Mouse (Mus musculus): ENCODE measurements at regions not wholly inside any gene's neighbourhood (a gene's known extent, or its start where the extent isn't known, plus 50 kb on each side); places are given as distances from the start of the nearest gene placed in this dataset.

- in situ Hi-C loops (cut with MboI; ENCODE audit: low pct_ligation_motif_present, low pct_unique_long_range_greater_than_20kb, low sequenced_read_pairs) = no loop called here
- Histone ChIP-seq H3K79me2 (replicated peaks; ENCODE audit: control insufficient read depth, extremely low read depth, insufficient read depth, poor library complexity, severe bottlenecking) (no peaks in the 10 kb centered on the region), H3K27ac (ENCODE audit: insufficient read depth, low read depth) (no peak overlapping the region), H3K9me3 (replicated peaks; ENCODE audit: low read length) (peaks cover 24% of the 10 kb centered on the region), H3K4me1 (ENCODE audit: control insufficient read depth in 1 of 2, insufficient read depth in 2 of 2) (no peaks in the 10 kb centered on the region), H3K36me3 (replicated peaks in 1 of 2; ENCODE audit: control insufficient read depth in 1 of 2, insufficient read depth in 1 of 2, low read length in 1 of 2) (no peaks in the 10 kb centered on the region), H3K9ac (ENCODE audit: insufficient read depth, low read depth) (no peak overlapping the region), H3K4me3 (replicated peaks in 1 of 3; ENCODE audit: low read depth in 2 of 3, low read length in 2 of 3, poor library complexity in 1 of 3) (no peak overlapping the region), H3K27me3 (replicated peaks) (no peaks in the 10 kb centered on the region), H3K4me2 (ENCODE audit: insufficient read depth, low read depth, poor library complexity, severe bottlenecking) (no peak overlapping the region)
- dilution Hi-C loops (cut with MboI; ENCODE audit: extremely low pct_ligation_motif_present, extremely low pct_unique_long_range_greater_than_20kb, low sequenced_read_pairs) = no loop called here
- DNase-seq (ENCODE audit: extremely low read depth) = no peak
- TF ChIP-seq CTCF (conservative IDR thresholded peaks at IDR 0.05 in 1 of 2, IDR thresholded peaks at IDR 0.05 in 1 of 2; ENCODE audit: low read depth in 2 of 2, low read length in 2 of 2) = no peak
- TF ChIP-seq ZC3H11A (IDR thresholded peaks at IDR 0.05; ENCODE audit: low read depth, low read length) = no peak
- TF ChIP-seq IRF4 (IDR thresholded peaks at IDR 0.05; ENCODE audit: low read depth, low read length) = no peak
- TF ChIP-seq BHLHE40 (IDR thresholded peaks at IDR 0.05; ENCODE audit: low read depth, low read length) = no peak
- no peak for TF ChIP-seq USF1 (IDR thresholded peaks at IDR 0.05; ENCODE audit: low read depth, low read length)
- no peak for TF ChIP-seq MEF2A (IDR thresholded peaks at IDR 0.05; ENCODE audit: borderline replicate concordance, low read depth, low read length)
These were observed 98.9 kb downstream of the Med10 start for GRCm38 (mm10) chr13:69901139-69901538.

GRCm38 (mm10) chr13:69906802-69907537 is 104.8 kb downstream of the Med10 start:
- DNase-seq (ENCODE audit: extremely low read depth) = no peak
- in situ Hi-C loops (cut with MboI; ENCODE audit: low pct_ligation_motif_present, low pct_unique_long_range_greater_than_20kb, low sequenced_read_pairs) = no loop called here
- Histone ChIP-seq H3K9ac (ENCODE audit: insufficient read depth, low read depth) (no peak overlapping the region), H3K9me3 (replicated peaks; ENCODE audit: low read length) (peaks cover 54% of the 10 kb centered on the region), H3K4me2 (ENCODE audit: insufficient read depth, low read depth, poor library complexity, severe bottlenecking) (no peak overlapping the region), H3K27me3 (replicated peaks) (no peaks in the 10 kb centered on the region), H3K4me3 (replicated peaks in 1 of 3; ENCODE audit: low read depth in 2 of 3, low read length in 2 of 3, poor library complexity in 1 of 3) (no peak overlapping the region), H3K36me3 (replicated peaks in 1 of 2; ENCODE audit: control insufficient read depth in 1 of 2, insufficient read depth in 1 of 2, low read length in 1 of 2) (no peaks in the 10 kb centered on the region), H3K79me2 (replicated peaks; ENCODE audit: control insufficient read depth, extremely low read depth, insufficient read depth, poor library complexity, severe bottlenecking) (no peaks in the 10 kb centered on the region), H3K4me1 (ENCODE audit: control insufficient read depth in 1 of 2, insufficient read depth in 2 of 2) (no peaks in the 10 kb centered on the region), H3K27ac (ENCODE audit: insufficient read depth, low read depth) (no peak overlapping the region)
- dilution Hi-C loops (cut with MboI; ENCODE audit: extremely low pct_ligation_motif_present, extremely low pct_unique_long_range_greater_than_20kb, low sequenced_read_pairs) = no loop called here
- TF ChIP-seq JUN (IDR thresholded peaks at IDR 0.05; ENCODE audit: insufficient read depth, low read depth, low read length) (no peak), MYC (IDR thresholded peaks at IDR 0.05; ENCODE audit: low read depth, low read length) (no peak), MXI1 (IDR thresholded peaks at IDR 0.05; ENCODE audit: low read depth, low read length) (no peak), MAZ (IDR thresholded peaks at IDR 0.05; ENCODE audit: low read depth, low read length) (no peak), RAD21 (IDR thresholded peaks at IDR 0.05; ENCODE audit: low read depth, low read length) (no peak), CHD2 (IDR thresholded peaks at IDR 0.05; ENCODE audit: low read length) (no peak), IRF4 (IDR thresholded peaks at IDR 0.05; ENCODE audit: low read depth, low read length) (no peak), TBP (conservative IDR thresholded peaks at IDR 0.05; ENCODE audit: low read depth, low read length) (no peak), TCF12 (IDR thresholded peaks at IDR 0.05; ENCODE audit: low read depth, low read length) (no peak)
